Mouse (Mus musculus): ENCODE measurements around the gene Etfdh.
"Not testable (repeated sequence)": the region's sequence is repeated elsewhere in the genome, so short reads cannot be mapped to it uniquely, and the experiment has no call there.

Gene Etfdh

DNA sequence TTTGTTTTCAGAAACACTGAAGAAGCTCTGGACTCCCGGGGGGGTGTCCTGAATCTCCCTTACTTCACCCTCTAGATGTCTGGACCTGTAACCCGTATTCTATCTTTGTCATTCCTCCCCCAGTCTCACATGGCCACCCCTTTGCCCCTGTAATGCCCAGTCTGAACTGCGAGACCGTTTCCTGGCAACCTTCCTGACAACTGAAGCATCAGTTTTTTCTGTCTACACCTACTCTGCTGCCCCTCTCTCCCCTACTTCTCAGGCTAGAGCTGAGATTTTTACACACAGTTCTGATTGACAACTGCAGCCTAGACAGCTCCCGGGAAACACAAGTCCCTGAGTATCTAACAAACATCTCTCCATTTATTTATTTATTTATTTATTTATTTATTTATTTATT is 52.4 kb downstream of the Etfdh start:
- DNase-seq = no peak

DNA sequence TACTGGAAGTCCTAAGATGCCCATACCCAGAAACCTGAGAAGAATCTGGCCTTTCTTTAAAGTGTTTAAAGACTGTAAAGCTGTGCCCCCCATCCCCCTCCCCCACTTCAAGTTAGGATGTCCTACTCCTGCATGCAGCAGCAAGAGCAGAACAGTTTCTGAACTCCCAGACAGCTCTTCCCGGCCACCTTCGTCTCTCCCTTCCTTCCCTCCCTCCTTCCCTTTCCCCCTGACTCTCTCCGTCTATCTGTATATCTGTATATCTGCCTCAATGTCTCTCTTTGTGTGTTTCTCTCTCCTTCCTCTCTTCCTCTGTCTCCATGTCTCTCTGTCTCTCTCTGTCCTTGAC is 52.9 kb downstream of the Etfdh start:
- DNase-seq = no peak

- peak; percentile 15 for DNase-seq
Observed at GRCm38 (mm10) chr3:79575576-79576467, 53.5 kb downstream of the Etfdh start.

DNA sequence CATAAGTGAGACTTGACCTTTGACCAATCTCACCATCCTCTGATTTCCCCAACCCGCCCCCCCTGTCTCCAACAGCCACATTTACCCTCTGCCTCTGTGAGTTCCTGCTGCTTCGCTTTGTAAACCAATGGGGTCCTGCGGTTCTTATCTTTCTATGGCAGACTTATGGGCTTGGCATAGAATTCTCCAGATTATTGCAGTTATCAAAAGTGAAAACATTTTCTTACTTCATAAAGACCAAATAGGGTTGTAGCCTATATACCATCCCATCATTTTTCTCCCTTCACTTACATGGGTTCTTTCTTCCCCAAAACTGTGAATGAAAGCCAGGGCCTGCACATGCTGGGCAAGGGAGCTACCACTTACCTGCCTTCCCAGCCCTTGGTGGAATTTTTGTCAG is 55.0 kb downstream of the Etfdh start:
- DNase-seq = no peak

DNA sequence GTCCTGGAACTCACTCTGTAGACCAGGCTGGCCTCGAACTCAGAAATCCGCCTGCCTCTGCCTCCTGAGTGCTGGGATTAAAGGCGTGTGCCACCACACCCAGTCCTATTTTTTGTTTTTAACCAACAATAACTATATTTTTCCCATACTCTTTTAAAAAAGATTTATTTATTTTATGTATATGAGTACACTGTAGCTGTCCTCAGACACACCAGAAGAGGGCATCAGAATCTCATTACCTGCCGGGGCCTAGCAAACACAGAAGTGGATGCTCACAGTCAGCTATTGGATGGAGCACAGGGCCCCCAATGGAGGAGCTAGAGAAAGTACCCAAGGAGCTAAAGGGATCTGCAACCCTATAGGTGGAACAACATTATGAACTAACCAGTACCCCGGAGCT is 55.9 kb downstream of the Etfdh start:
- not testable (repeated sequence) for DNase-seq

GRCm38 (mm10) chr3:79572399-79572798 is 56.9 kb downstream of the Etfdh start:
- no peak for DNase-seq

DNA sequence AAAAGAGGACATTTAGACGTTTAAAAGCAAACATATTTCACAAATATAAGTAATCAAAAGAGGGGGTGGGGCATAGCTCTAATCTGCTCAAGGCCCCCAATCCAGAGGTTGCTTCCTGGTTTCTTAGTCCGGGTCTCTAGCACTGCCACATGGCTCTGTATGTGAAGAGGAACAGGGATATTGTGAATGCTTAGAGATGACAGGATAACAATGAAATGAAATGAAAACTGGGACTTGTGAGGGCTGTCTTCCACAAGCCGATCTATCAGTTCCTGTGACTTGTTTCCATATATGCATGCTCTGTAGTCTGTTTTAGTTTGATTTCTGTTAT is 60.0 kb downstream of the Etfdh start:
- no peak for DNase-seq

DNA sequence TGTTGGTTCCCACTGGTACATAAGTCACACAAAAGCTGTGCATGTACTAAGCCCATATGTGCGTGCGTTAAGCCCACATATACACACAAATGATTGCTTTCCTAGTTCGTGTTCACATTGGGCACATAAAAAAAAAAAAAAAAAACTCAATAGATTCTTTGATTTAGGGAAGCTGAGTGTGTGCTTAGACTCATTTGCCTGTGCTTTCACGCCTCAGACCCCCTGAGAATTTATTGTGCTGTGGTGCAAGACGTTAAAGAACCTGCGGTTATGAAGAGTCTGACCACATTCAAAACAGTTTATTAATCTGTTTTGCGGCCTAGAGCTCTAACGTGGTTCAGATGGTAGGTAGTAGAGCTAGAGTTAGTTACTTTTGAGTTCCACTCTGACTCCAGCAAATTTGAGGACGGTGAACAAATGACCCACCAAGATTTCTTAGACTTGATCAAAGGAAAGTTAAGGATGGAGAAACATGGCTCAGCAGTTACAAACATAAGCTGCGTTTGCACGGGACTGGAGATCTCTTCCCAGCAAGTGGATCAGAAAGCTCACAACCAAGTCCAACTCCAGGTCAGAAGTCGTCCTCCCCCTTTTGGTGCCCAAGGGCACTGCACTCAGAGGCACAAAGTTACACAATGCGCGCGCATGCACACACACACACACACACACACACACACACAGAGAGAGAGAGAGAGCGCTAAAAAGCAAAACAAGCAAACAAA is 60.5 kb downstream of the Etfdh start:
- DNase-seq = no peak

DNA sequence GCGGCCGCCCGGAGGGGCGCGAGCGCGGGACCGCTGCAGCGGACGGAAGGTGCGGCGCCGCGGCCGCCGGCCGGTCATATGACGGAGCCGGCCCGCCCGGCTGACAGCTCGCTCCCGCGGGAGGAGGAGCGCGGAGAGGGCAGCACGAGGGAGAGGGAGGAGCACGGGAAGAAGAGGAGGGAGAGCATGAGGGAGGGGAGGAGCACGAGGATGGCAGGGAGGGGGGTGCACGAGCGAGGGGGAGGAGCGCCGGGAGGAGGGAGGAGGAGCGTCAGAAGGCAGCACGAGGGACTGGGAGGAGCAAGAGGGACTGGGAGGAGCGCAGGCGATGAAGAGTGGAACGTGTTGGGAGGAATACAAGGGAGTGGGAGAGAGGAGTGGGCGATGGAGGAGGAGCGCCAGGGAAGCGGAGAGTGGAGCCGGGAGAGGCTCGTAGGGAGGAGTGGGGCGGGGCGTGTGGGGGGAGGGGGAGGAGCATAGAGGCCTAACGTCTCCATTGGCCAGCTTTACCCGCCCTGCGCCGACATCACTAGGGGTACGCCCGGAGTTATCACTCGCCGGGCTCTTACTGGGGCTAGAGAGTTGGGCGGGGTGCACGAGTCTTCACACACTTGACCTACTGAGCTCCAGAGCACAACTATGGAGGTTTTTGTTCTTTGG is 61.5 kb downstream of the Etfdh start, which contains the start of gene Fnip2:
TSS of gene Fnip2 (minus strand) at position 94 of the 660 bp plus-strand sequence.
- peak; percentile 88 for DNase-seq

DNA sequence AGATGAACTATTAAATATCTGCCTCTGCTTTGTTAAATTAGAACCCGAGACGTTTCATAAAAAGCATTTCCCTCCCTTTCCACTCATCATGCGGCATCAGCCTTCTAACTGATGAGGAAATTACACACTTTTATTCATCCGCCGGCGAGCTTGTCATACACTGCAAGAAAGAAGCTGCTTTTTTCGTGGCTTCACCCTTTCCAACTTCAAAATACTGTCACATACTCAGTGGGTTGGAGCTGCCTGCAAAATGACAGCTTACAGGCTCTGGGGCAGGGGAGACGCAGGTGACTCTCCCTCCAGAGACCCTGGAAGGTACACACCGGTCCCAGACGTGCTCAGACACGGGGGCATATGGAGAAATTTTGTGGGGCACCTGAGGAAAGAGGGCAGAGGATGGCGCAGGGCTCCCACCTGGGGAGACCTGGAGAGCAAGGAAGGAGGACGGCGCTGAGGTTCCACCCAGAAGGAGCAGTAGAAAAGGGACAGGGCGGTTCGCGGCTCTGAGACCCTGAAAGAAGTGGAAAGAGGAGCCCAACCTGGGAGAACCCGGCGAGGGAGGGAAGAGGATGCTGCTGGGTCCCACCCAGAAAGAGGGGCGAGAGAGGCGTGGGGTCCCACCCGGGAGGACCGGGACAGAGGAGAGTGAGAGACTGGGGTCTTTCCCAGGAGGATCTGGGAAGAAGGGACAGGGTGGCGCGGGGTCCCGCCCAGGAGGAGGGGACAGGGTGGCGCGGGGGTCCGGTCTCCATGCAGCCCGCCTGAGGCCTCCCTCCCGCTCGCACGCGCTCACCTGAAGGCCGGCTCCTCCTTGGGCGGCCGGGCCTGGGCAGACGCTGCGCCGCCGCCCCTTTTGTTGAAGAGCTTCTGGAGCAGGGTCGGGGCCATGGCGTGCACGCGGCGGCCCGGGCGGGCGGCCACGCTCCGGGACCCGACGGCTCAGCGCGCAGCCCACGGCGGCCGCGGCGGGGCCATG is 62.3 kb downstream of the Etfdh start:
- no peak for DNase-seq

DNA sequence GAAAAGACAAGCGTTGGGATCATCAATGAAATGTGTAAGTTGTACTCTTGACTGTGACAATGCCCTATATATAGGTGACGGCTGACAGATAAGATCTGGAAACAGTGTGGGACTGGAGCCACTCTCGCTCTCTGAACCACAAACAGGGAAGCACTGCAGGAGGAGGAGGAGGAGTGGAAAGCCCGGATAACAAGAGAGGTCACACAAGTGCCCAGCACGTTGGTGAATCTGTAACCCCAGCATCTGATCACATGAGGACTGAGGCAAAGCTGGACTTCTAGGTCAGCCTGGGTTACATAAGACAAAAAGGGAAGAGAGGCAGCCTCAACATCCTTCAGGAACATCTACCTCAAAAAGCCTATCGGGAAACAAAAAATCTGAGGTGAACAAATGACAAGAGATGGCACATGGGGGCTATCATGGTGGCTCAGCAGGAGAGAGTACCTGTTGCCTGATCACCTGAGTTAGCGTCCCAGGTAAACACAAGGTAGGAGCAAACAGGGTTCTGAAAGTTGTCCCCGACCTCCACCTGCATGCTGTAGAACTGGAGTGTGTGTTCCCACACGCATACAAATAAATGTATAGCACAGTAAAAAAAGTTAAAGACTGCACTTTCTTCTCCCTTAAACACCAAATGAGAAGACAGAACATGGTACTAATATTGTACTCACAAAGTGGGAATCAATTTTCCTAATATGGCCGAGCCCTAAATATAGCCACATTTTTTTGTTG is 64.3 kb downstream of the Etfdh start:
- DNase-seq = no peak

- DNase-seq = no peak
Observed at GRCm38 (mm10) chr3:79563511-79563910, 65.8 kb downstream of the Etfdh start.

GRCm38 (mm10) chr3:79561784-79562715 is 67.2 kb downstream of the Etfdh start:
- DNase-seq = no peak

DNA sequence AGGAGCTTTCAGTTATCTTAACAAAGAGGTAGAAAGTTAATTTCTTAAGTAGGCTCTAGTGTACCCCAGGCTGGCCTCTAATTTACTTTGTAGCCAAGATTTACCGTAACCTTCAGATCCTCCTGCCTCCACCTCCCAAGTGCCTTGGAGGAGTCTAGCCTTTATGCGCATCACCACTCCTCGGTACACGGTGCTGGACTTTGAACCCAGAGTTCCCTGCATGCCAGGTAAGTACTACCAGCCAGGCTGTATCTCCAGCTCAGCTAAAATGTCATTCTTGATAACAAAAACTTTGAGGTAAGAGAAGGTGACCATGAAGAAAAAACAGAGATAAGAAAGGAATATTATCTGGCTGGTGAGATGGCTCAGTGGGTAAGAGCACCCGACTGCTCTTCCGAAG is 68.7 kb downstream of the Etfdh start:
- DNase-seq = no peak

DNA sequence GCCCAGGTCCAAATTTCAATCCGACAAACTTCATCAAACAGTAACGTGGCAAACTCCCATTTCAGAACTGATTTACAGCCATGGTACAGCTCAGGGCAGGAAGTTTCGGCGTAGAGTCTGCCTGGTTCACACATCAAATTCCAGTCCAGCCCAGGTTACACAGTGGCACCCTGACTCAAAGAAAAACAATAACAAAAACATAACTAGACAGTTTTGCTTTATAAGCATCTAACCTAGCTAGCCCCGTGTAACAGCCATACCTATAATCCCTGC is 69.6 kb downstream of the Etfdh start:
- DNase-seq = no peak

GRCm38 (mm10) chr3:79559021-79559772 is 70.1 kb downstream of the Etfdh start:
- DNase-seq = peak; percentile 37

DNA sequence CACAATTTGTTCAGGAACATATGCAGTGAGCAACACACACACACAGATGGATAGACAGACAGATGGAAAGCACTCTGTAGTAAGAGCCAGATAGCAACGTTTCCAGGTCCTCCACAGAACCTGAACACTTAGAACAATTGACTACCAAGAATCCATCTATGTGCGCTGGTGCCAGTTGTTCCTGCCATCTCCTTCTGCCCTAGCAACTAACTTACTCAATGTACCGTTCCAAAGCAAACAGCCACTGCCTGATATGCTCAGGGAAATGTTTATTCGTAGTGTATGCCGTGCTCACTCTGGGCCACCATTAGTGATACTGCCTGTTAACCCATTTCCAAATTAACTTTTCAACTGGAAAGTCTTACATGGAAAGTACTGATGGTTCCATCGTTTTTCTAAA is 74.2 kb downstream of the Etfdh start:
- no peak for DNase-seq

Data from lung, postnatal 14 days (tissue).